Mouse (Mus musculus) kidney, adult 9 months (tissue): ENCODE measurements around the gene Arhgap28.

Experiments
- DNase-seq: peaks from one replicate; pipeline ENCODE4 v3.0.0; 2022

Gene Arhgap28

GRCm38 (mm10) chr17:67930957-67931356 is 73.0 kb downstream of the Arhgap28 start:
- DNase-seq, result no peak

GRCm38 (mm10) chr17:67930467-67930866 is 73.5 kb downstream of the Arhgap28 start:
- no peak for DNase-seq

- no peak for DNase-seq
Measured at GRCm38 (mm10) chr17:67928280-67928679, 75.6 kb downstream of the Arhgap28 start.

GRCm38 (mm10) chr17:67927864-67928263 is 76.1 kb downstream of the Arhgap28 start:
- DNase-seq, result no peak

GRCm38 (mm10) chr17:67919959-67920358 is 84.0 kb downstream of the Arhgap28 start:
- no peak for DNase-seq

GRCm38 (mm10) chr17:67918201-67918600 is 85.7 kb downstream of the Arhgap28 start:
- no peak for DNase-seq

GRCm38 (mm10) chr17:67916901-67917300 is 87.0 kb downstream of the Arhgap28 start:
- no peak for DNase-seq

GRCm38 (mm10) chr17:67912640-67913039 is 91.3 kb downstream of the Arhgap28 start:
- peak; percentile 26 for DNase-seq

- no peak for DNase-seq
Measured at GRCm38 (mm10) chr17:67912051-67912450, 91.9 kb downstream of the Arhgap28 start.

- no peak for DNase-seq
Measured at GRCm38 (mm10) chr17:67908537-67908936, 95.4 kb downstream of the Arhgap28 start.

- DNase-seq, result no peak
Measured at GRCm38 (mm10) chr17:67908137-67908536, 95.8 kb downstream of the Arhgap28 start.

- no peak for DNase-seq
Measured at GRCm38 (mm10) chr17:67907532-67908054, 96.3 kb downstream of the Arhgap28 start.

- no peak for DNase-seq
Measured at GRCm38 (mm10) chr17:67906236-67906635, 97.7 kb downstream of the Arhgap28 start.

GRCm38 (mm10) chr17:67904315-67904944 is 99.5 kb downstream of the Arhgap28 start:
- no peak for DNase-seq

- DNase-seq, result no peak
Measured at GRCm38 (mm10) chr17:67902847-67903246, 101.1 kb downstream of the Arhgap28 start.

- DNase-seq, result no peak
Measured at GRCm38 (mm10) chr17:67901161-67901560, 102.8 kb downstream of the Arhgap28 start.

- no peak for DNase-seq
Measured at GRCm38 (mm10) chr17:67899376-67899775, 104.5 kb downstream of the Arhgap28 start.

- no peak for DNase-seq
Measured at GRCm38 (mm10) chr17:67896413-67896812, 107.5 kb downstream of the Arhgap28 start.

GRCm38 (mm10) chr17:67889481-67890325 is 114.2 kb downstream of the Arhgap28 start:
- no peak for DNase-seq

GRCm38 (mm10) chr17:67888081-67888480 is 115.8 kb downstream of the Arhgap28 start:
- no peak for DNase-seq

GRCm38 (mm10) chr17:67886326-67886725 is 117.6 kb downstream of the Arhgap28 start:
- DNase-seq, result no peak

GRCm38 (mm10) chr17:67877599-67877998 is 126.3 kb downstream of the Arhgap28 start:
- DNase-seq, result no peak

- DNase-seq, result peak; percentile 58
Measured at GRCm38 (mm10) chr17:67869731-67870601, 134.0 kb downstream of the Arhgap28 start.
